13 mouse cellular contexts compared by ENCODE assay signal in the genomic region with DNA sequence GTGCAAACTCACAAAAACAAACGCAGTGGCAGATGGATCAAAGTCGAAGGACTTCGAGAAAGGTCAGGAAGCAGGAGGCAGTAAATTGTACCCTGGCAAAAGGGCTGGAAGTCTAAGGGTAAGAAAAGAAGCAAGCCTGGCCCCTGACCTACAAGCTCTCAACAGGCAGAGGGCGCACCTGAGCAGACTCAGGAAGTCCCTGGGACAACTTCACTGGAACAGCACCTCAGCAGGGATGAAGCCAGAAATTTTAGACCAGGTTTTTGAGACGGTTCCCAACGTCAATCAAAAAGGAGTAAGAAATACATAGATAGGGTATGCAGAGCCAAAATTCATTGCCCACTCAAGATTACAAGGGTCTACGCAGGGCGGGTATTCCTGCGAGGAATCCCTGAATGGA. TPM values are rescaled to one million over a fixed set of nuclear protein-coding genes. Genes with fewer than 3 reads are reported as not detected.
DNase-seq lines count a peak whose midpoint lies in the region; ATAC-seq and TF ChIP-seq lines count a peak whose summit lies in the region.
"Not testable (repeated sequence)": the region's sequence is repeated elsewhere in the genome, so short reads cannot be mapped to it uniquely, and the experiment has no call there.
"Had no signal": no experiment of that assay in that cellular context is flagged by ENCODE, and none has a peak within 500 bp of the region (broad histone marks: within the 10 kb centered on the region; RNA-seq: fewer than 3 reads in every experiment).

No protein-coding gene starts in this region.

- TF ChIP-seq CTCF in gastrocnemius, adult 2 months (IDR thresholded peaks at IDR 0.05), result peak; percentile 12; the same call in 1 of the 2 replicates

- H3K9ac ChIP-seq in embryonic facial prominence, embryonic 13.5 days; kidney, embryonic 16.5 days (replicated peaks; ENCODE audit: low read length); lung, embryonic 15.5 days; neural tube, embryonic 11.5 days (ENCODE audit: low read length): not testable (repeated sequence)
- H3K9ac ChIP-seq in hindbrain, embryonic 13.5 days, result 0 out of 2 replicates have a peak overlapping the region, but pooled peaks have one; percentile 60

- DNase-seq in adipocyte (ENCODE audit: low spot score), result peak; percentile 1
- DNase-seq in gastrocnemius, adult 2 months, result not testable (repeated sequence)
- DNase-seq in neural tube, embryonic 11.5 days (ENCODE audit: low spot score), result peak; percentile 3

- H3K9me3 ChIP-seq in embryonic facial prominence, embryonic 13.5 days; hindbrain, embryonic 13.5 days; kidney, embryonic 16.5 days (ENCODE audit: low read length); lung, embryonic 15.5 days; neural tube, embryonic 11.5 days (ENCODE audit: control insufficient read depth, low read length): not testable (repeated sequence)

- intact Hi-C loops in gastrocnemius, adult 2 months (cut with DNase I), result not testable (repeated sequence)

- H3K36me3 ChIP-seq in embryonic facial prominence, embryonic 13.5 days; hindbrain, embryonic 13.5 days; kidney, embryonic 16.5 days (ENCODE audit: insufficient read depth, low read length); lung, embryonic 15.5 days; neural tube, embryonic 11.5 days (ENCODE audit: control insufficient read depth, insufficient read depth, low read length): not testable (repeated sequence)

- WGBS in embryonic facial prominence, embryonic 13.5 days, result 6% methylated on average over 9 of the region's 9 CpGs
- WGBS in hindbrain, embryonic 13.5 days, result 15% methylated on average over 9 of the region's 9 CpGs
- 5% methylated on average over 8 of the region's 9 CpGs for WGBS in kidney, embryonic 16.5 days
- 6% methylated on average over 9 of the region's 9 CpGs for WGBS in lung, embryonic 15.5 days
- 11% methylated on average over 8 of the region's 9 CpGs for WGBS in neural tube, embryonic 11.5 days

- H3K27me3 ChIP-seq in embryonic facial prominence, embryonic 13.5 days; hindbrain, embryonic 13.5 days; kidney, embryonic 16.5 days (ENCODE audit: insufficient read depth, low read length); lung, embryonic 15.5 days; neural tube, embryonic 11.5 days (ENCODE audit: control insufficient read depth, insufficient read depth, low read length): not testable (repeated sequence)

- not testable (repeated sequence) for H3K4me1 ChIP-seq in embryonic facial prominence, embryonic 13.5 days; hindbrain, embryonic 13.5 days (replicated peaks); kidney, embryonic 16.5 days (ENCODE audit: insufficient read depth, low read length); lung, embryonic 15.5 days; neural tube, embryonic 11.5 days (ENCODE audit: control insufficient read depth, insufficient read depth, low read length)

- H3K4me2 ChIP-seq in embryonic facial prominence, embryonic 13.5 days, result peak overlapping the region; percentile 55
- peak overlapping the region; percentile 50 for H3K4me2 ChIP-seq in hindbrain, embryonic 13.5 days
- peak overlapping the region; percentile 45 for H3K4me2 ChIP-seq in kidney, embryonic 16.5 days (replicated peaks; ENCODE audit: low read depth, low read length)
- H3K4me2 ChIP-seq in lung, embryonic 15.5 days, result peak overlapping the region; percentile 52
- peak overlapping the region; percentile 38 for H3K4me2 ChIP-seq in neural tube, embryonic 11.5 days (ENCODE audit: low read depth)

- H3K4me3 ChIP-seq in embryonic facial prominence, embryonic 13.5 days, result peak overlapping the region; percentile 43
- peak overlapping the region; percentile 53; the same call in 1 of the 2 replicates for H3K4me3 ChIP-seq in gastrocnemius, adult 2 months
- H3K4me3 ChIP-seq in hindbrain, embryonic 13.5 days, result peak overlapping the region; percentile 42
- not testable (repeated sequence) for H3K4me3 ChIP-seq in kidney, embryonic 16.5 days (ENCODE audit: low read length); neural tube, embryonic 11.5 days (ENCODE audit: low read depth, low read length)
- H3K4me3 ChIP-seq in lung, embryonic 15.5 days, result peak overlapping the region; percentile 38

- ATAC-seq in embryonic facial prominence, embryonic 13.5 days (ENCODE audit: insufficient number of reproducible peaks, insufficient read depth, low FRiP score, low TSS enrichment, low read depth); hindbrain, embryonic 13.5 days (ENCODE audit: low FRiP score); kidney, embryonic 16.5 days (ENCODE audit: low FRiP score, low TSS enrichment); lung, embryonic 15.5 days (ENCODE audit: borderline replicate concordance, extremely low read depth, low FRiP score, low TSS enrichment); neural tube, embryonic 11.5 days (ENCODE audit: insufficient read depth, low FRiP score, low TSS enrichment): not testable (repeated sequence)

- not testable (repeated sequence) for H3K27ac ChIP-seq in embryonic facial prominence, embryonic 13.5 days; gastrocnemius, adult 2 months; hindbrain, embryonic 13.5 days; kidney, embryonic 16.5 days (ENCODE audit: low read length); lung, embryonic 15.5 days; neural tube, embryonic 11.5 days (ENCODE audit: low read depth, low read length)

RNA-seq across cellular contexts. Expression of a gene that starts 1.0 kb away (rescaled TPM):
- 1.6 and 2.2 TPM in 2 replicates for polyA plus RNA-seq in embryonic facial prominence, embryonic 13.5 days (2015; fragmentation: Nextera tagmentation; extraction: Ambion mirVana)
- not detected for total RNA-seq in gastrocnemius, adult 2 months (2021)
- polyA plus RNA-seq in hindbrain, embryonic 13.5 days (2015; fragmentation: Nextera tagmentation; extraction: Ambion mirVana), result 5.2 and 5.6 TPM in 2 replicates
- polyA plus RNA-seq in kidney, embryonic 16.5 days (2015; fragmentation: Nextera tagmentation; extraction: Ambion mirVana), result 1.0 and 1.5 TPM in 2 replicates
- polyA plus RNA-seq in lung, embryonic 15.5 days (2015; fragmentation: Nextera tagmentation; extraction: Ambion mirVana), result 1.2 TPM in 2 replicates
- 2.7 and 3.1 TPM in 2 replicates for polyA plus RNA-seq in neural tube, embryonic 11.5 days (2014; fragmentation: Nextera tagmentation; extraction: Ambion mirVana)
- total RNA-seq: adrenal gland, adult 2 months; neutrophil, adult 5-6 weeks had no signal
- polyA plus RNA-seq: adrenal gland, adult 2 months; macrophage had no signal

RNA-seq across cellular contexts. Expression of a gene that starts 13.8 kb away (rescaled TPM):
- 0.98 and 2.1 TPM in 2 replicates for polyA plus RNA-seq in embryonic facial prominence, embryonic 13.5 days (2015; fragmentation: Nextera tagmentation; extraction: Ambion mirVana)
- under 1 TPM in 1 of 2 experiments, not detected in 1; 0.53 TPM for total RNA-seq in gastrocnemius, adult 2 months (2021)
- polyA plus RNA-seq in hindbrain, embryonic 13.5 days (2015; fragmentation: Nextera tagmentation; extraction: Ambion mirVana), result 2.9 and 4.1 TPM in 2 replicates
- 0.46 and 0.55 TPM in 2 replicates for polyA plus RNA-seq in kidney, embryonic 16.5 days (2015; fragmentation: Nextera tagmentation; extraction: Ambion mirVana)
- 0.35 and 0.52 TPM in 2 replicates for polyA plus RNA-seq in lung, embryonic 15.5 days (2015; fragmentation: Nextera tagmentation; extraction: Ambion mirVana)
- polyA plus RNA-seq in neural tube, embryonic 11.5 days (2014; fragmentation: Nextera tagmentation; extraction: Ambion mirVana), result 0.82 and 1.4 TPM in 2 replicates
- total RNA-seq: common myeloid progenitor, adult 5-6 weeks; neutrophil, adult 5-6 weeks had no signal
- polyA plus RNA-seq: macrophage had no signal

RNA-seq across cellular contexts. Expression of a gene that starts 18.1 kb away (rescaled TPM):
- not detected in 2 replicates for polyA plus RNA-seq in embryonic facial prominence, embryonic 13.5 days (2015; fragmentation: Nextera tagmentation; extraction: Ambion mirVana)
- not detected for total RNA-seq in gastrocnemius, adult 2 months (2021)
- polyA plus RNA-seq in hindbrain, embryonic 13.5 days (2015; fragmentation: Nextera tagmentation; extraction: Ambion mirVana), result not detected in 2 replicates
- polyA plus RNA-seq in kidney, embryonic 16.5 days (2015; fragmentation: Nextera tagmentation; extraction: Ambion mirVana), result not detected in 2 replicates
- not detected in 2 replicates for polyA plus RNA-seq in lung, embryonic 15.5 days (2015; fragmentation: Nextera tagmentation; extraction: Ambion mirVana)
- polyA plus RNA-seq in neural tube, embryonic 11.5 days (2014; fragmentation: Nextera tagmentation; extraction: Ambion mirVana), result not detected in 2 replicates
- total RNA-seq: adrenal gland, adult 2 months; common myeloid progenitor, adult 5-6 weeks; heart, adult 8-10 months; layer of hippocampus, postnatal 14 days; neutrophil, adult 5-6 weeks had no signal
- polyA plus RNA-seq: adrenal gland, adult 2 months; macrophage had no signal

RNA-seq across cellular contexts. Expression of a gene that starts 49.4 kb away (rescaled TPM):
- polyA plus RNA-seq in embryonic facial prominence, embryonic 13.5 days (2015; fragmentation: Nextera tagmentation; extraction: Ambion mirVana), result not detected in 2 replicates
- not detected for total RNA-seq in gastrocnemius, adult 2 months (2021)
- not detected in 2 replicates for polyA plus RNA-seq in hindbrain, embryonic 13.5 days (2015; fragmentation: Nextera tagmentation; extraction: Ambion mirVana)
- not detected in 2 replicates for polyA plus RNA-seq in kidney, embryonic 16.5 days (2015; fragmentation: Nextera tagmentation; extraction: Ambion mirVana)
- not detected in 2 replicates for polyA plus RNA-seq in lung, embryonic 15.5 days (2015; fragmentation: Nextera tagmentation; extraction: Ambion mirVana)
- polyA plus RNA-seq in neural tube, embryonic 11.5 days (2014; fragmentation: Nextera tagmentation; extraction: Ambion mirVana), result not detected in 2 replicates
- total RNA-seq: adrenal gland, adult 2 months; common myeloid progenitor, adult 5-6 weeks; heart, adult 8-10 months; layer of hippocampus, postnatal 14 days; neutrophil, adult 5-6 weeks had no signal
- polyA plus RNA-seq: adrenal gland, adult 2 months; macrophage had no signal
